Mouse (Mus musculus) limb, embryonic 12.5 days (tissue): Measurements from ENCODE around the gene Zfp276. TPM values are rescaled to one million over a fixed set of nuclear protein-coding genes. Genes with fewer than 3 reads are reported as not detected.

ENCODE experiments used
- ATAC-seq: fragments of 200-750 bp; cut with Nextera tagmentation; 2 replicates; pipeline ENCODE4 v1.8.0; 2017; ENCODE audit warnings: low read depth, moderate TSS enrichment; ENCODE audit not compliant: insufficient number of reproducible peaks, insufficient read depth, low FRiP score, low TSS enrichment
- H3K27ac ChIP-seq: fragments of 300-500 bp; sonication (generic); 2 replicates; pipeline ENCODE4 v1.5.1; 2016; ENCODE audit warnings: mild to moderate bottlenecking, moderate library complexity
- H3K27me3 ChIP-seq: fragments of 300-500 bp; sonication (generic); 2 replicates; pipeline ENCODE4 v1.6.1; 2016; ENCODE audit warnings: mild to moderate bottlenecking, moderate library complexity
- H3K36me3 ChIP-seq: fragments of 300-500 bp; sonication (generic); 2 replicates; pipeline ENCODE4 v1.6.1; 2016; ENCODE audit warnings: mild to moderate bottlenecking, moderate library complexity
- H3K4me1 ChIP-seq: fragments of 300-500 bp; sonication (generic); replicated peaks from 2 replicates; pipeline ENCODE4 v1.6.1; 2016
- H3K4me2 ChIP-seq: fragments of 300-500 bp; sonication (generic); 2 replicates; pipeline ENCODE4 v1.6.1; 2016; ENCODE audit warnings: mild to moderate bottlenecking, moderate library complexity
- H3K4me3 ChIP-seq: fragments of 300-500 bp; sonication (generic); replicated peaks from 2 replicates; pipeline ENCODE4 v1.5.1; 2016; ENCODE audit warnings: mild to moderate bottlenecking
- H3K9ac ChIP-seq: fragments of 300-500 bp; sonication (generic); replicated peaks from 2 replicates; pipeline ENCODE4 v1.6.1; 2016; ENCODE audit warnings: mild to moderate bottlenecking, moderate library complexity
- H3K9me3 ChIP-seq: fragments of 300-500 bp; sonication (generic); 2 replicates; pipeline ENCODE4 v1.6.1; 2016; ENCODE audit warnings: mild to moderate bottlenecking, moderate library complexity
- WGBS: fragments of 180-500 bp; shearing (Covaris S2); methylation state at CpG from one replicate; pipeline ENCODE4 v1.1.7; 2016; 5-methylcytosine and 5-hydroxymethylcytosine counted together
- polyA plus RNA-seq: library from polyadenylated mRNA; unstranded; fragments of >200 nt; fragmentation: Nextera tagmentation; extraction: Ambion mirVana; gene quantifications from 2 replicates; pipeline ENCODE4 v1.2.1, GENCODE M21; 2016

Zfp276 gene
- polyA plus RNA-seq, 1 experiment from 2014 or later: 30.1 TPM

- no peak overlapping the region for H3K9ac ChIP-seq
- H3K36me3 ChIP-seq: peaks cover 24% of the 10 kb centered on the region
- H3K4me3 ChIP-seq: no peak overlapping the region
- WGBS: 30% methylated on average over 7 of the region's 7 CpGs
- peaks cover 49% of the 10 kb centered on the region for H3K27me3 ChIP-seq
- peaks cover 7% of the 10 kb centered on the region for H3K4me1 ChIP-seq
- H3K27ac ChIP-seq: no peak overlapping the region
- no peaks in the 10 kb centered on the region for H3K9me3 ChIP-seq
- no peak for ATAC-seq
- no peak overlapping the region for H3K4me2 ChIP-seq
Measured at GRCm38 (mm10) chr8:123232553-123232952, 21.4 kb upstream of the Zfp276 start.

- H3K36me3 ChIP-seq: peaks cover 17% of the 10 kb centered on the region
- 53% methylated on average over 13 of the region's 13 CpGs for WGBS
- no peak overlapping the region for H3K4me3 ChIP-seq
- no peak overlapping the region for H3K4me2 ChIP-seq
- H3K9ac ChIP-seq: no peak overlapping the region
- H3K27ac ChIP-seq: no peak overlapping the region
- H3K27me3 ChIP-seq: peaks cover 49% of the 10 kb centered on the region
- H3K4me1 ChIP-seq: peaks cover 7% of the 10 kb centered on the region
- H3K9me3 ChIP-seq: no peaks in the 10 kb centered on the region
- ATAC-seq: no peak
Measured at GRCm38 (mm10) chr8:123233300-123233699, 20.7 kb upstream of the Zfp276 start.

- Histone ChIP-seq H3K27ac (no peak overlapping the region), H3K4me3 (no peak overlapping the region), H3K9ac (no peak overlapping the region), H3K4me2 (no peak overlapping the region), H3K4me1 (peaks cover 7% of the 10 kb centered on the region), H3K36me3 (peaks cover 12% of the 10 kb centered on the region), H3K9me3 (no peaks in the 10 kb centered on the region), H3K27me3 (peaks cover 49% of the 10 kb centered on the region)
- WGBS: 69% methylated on average over 11 of the region's 11 CpGs
- no peak for ATAC-seq
Measured at GRCm38 (mm10) chr8:123233760-123234159, 20.2 kb upstream of the Zfp276 start.

- no peak for ATAC-seq
- Histone ChIP-seq H3K27ac (no peak overlapping the region), H3K4me2 (peak overlapping the region; percentile 74), H3K27me3 (peaks cover 49% of the 10 kb centered on the region), H3K9ac (peak overlapping the region; percentile 47), H3K36me3 (peaks cover 2% of the 10 kb centered on the region; the same call in 1 of the 2 replicates), H3K4me1 (peaks cover 7% of the 10 kb centered on the region), H3K4me3 (peak overlapping the region; percentile 42), H3K9me3 (no peaks in the 10 kb centered on the region)
- WGBS: 37% methylated on average over 13 of the region's 13 CpGs
Measured at GRCm38 (mm10) chr8:123234918-123235519, 19.0 kb upstream of the Zfp276 start.

- H3K4me1 ChIP-seq: peaks cover 7% of the 10 kb centered on the region
- no peaks in the 10 kb centered on the region for H3K36me3 ChIP-seq
- H3K4me2 ChIP-seq: peak within 1 kb of the TSS; percentile 74
- H3K9ac ChIP-seq: peak within 1 kb of the TSS; percentile 47
- peaks cover 49% of the 10 kb centered on the region for H3K27me3 ChIP-seq
- 2% methylated on average over 57 of the region's 57 CpGs for WGBS
- H3K4me3 ChIP-seq: peak within 1 kb of the TSS; percentile 42
- no peaks in the 10 kb centered on the region for H3K9me3 ChIP-seq
- no peak within 1 kb of the TSS for H3K27ac ChIP-seq
- peak; percentile 85 for ATAC-seq
Measured at GRCm38 (mm10) chr8:123235520-123236497, 18.2 kb upstream of the Zfp276 start, which contains the start of gene Spata2l. Spata2l (minus strand) TSS chr8:123236233.

GRCm38 (mm10) chr8:123239398-123239797, 14.6 kb upstream of the Zfp276 start:
- no peak for ATAC-seq
- peaks cover 7% of the 10 kb centered on the region for H3K4me1 ChIP-seq
- H3K36me3 ChIP-seq: peaks cover 33% of the 10 kb centered on the region
- no peak overlapping the region for H3K4me2 ChIP-seq
- no peaks in the 10 kb centered on the region for H3K9me3 ChIP-seq
- WGBS: 84% methylated on average over 10 of the region's 10 CpGs
- H3K27ac ChIP-seq: no peak overlapping the region
- H3K9ac ChIP-seq: no peak overlapping the region
- H3K4me3 ChIP-seq: no peak overlapping the region
- peaks cover 24% of the 10 kb centered on the region for H3K27me3 ChIP-seq

GRCm38 (mm10) chr8:123242107-123242923, 11.7 kb upstream of the Zfp276 start:
- H3K4me2 ChIP-seq: no peak overlapping the region
- 87% methylated on average over 7 of the region's 7 CpGs for whole genome bisulfite sequencing
- H3K9me3 ChIP-seq: no peaks in the 10 kb centered on the region
- H3K9ac ChIP-seq: no peak overlapping the region
- no peak for ATAC-seq
- H3K4me3 ChIP-seq: no peak overlapping the region
- H3K4me1 ChIP-seq: no peaks in the 10 kb centered on the region
- no peaks in the 10 kb centered on the region for H3K27me3 ChIP-seq
- peaks cover 62% of the 10 kb centered on the region for H3K36me3 ChIP-seq
- no peak overlapping the region for H3K27ac ChIP-seq

- ATAC-seq: no peak
- H3K4me3 ChIP-seq: no peak overlapping the region
- no peaks in the 10 kb centered on the region for H3K27me3 ChIP-seq
- H3K27ac ChIP-seq: no peak overlapping the region
- H3K4me1 ChIP-seq: no peaks in the 10 kb centered on the region
- no peaks in the 10 kb centered on the region for H3K9me3 ChIP-seq
- H3K4me2 ChIP-seq: no peak overlapping the region
- H3K36me3 ChIP-seq: peaks cover 69% of the 10 kb centered on the region
- 65% methylated on average over 11 of the region's 11 CpGs for WGBS
- no peak overlapping the region for H3K9ac ChIP-seq
Measured at GRCm38 (mm10) chr8:123243053-123243452, 10.9 kb upstream of the Zfp276 start.

- no peak overlapping the region for H3K4me2 ChIP-seq
- peaks cover 83% of the 10 kb centered on the region for H3K36me3 ChIP-seq
- WGBS: 86% methylated on average over 4 of the region's 4 CpGs
- H3K27ac ChIP-seq: no peak overlapping the region
- no peaks in the 10 kb centered on the region for H3K4me1 ChIP-seq
- no peak overlapping the region for H3K9ac ChIP-seq
- H3K9me3 ChIP-seq: no peaks in the 10 kb centered on the region
- ATAC-seq: no peak
- H3K4me3 ChIP-seq: no peak overlapping the region
- H3K27me3 ChIP-seq: no peaks in the 10 kb centered on the region
Measured at GRCm38 (mm10) chr8:123244382-123244781, 9.6 kb upstream of the Zfp276 start.

- Histone ChIP-seq H3K4me2 (no peak overlapping the region), H3K9me3 (no peaks in the 10 kb centered on the region), H3K27ac (no peak overlapping the region), H3K36me3 (peaks cover 94% of the 10 kb centered on the region), H3K4me1 (no peaks in the 10 kb centered on the region), H3K27me3 (no peaks in the 10 kb centered on the region), H3K4me3 (no peak overlapping the region), H3K9ac (no peak overlapping the region)
- WGBS: 91% methylated on average over 12 of the region's 12 CpGs
- no peak for ATAC-seq
Measured at GRCm38 (mm10) chr8:123245543-123245942, 8.5 kb upstream of the Zfp276 start.

- H3K4me2 ChIP-seq: no peak overlapping the region
- H3K27ac ChIP-seq: no peak overlapping the region
- H3K4me3 ChIP-seq: no peak overlapping the region
- no peaks in the 10 kb centered on the region for H3K27me3 ChIP-seq
- 96% methylated on average over 6 of the region's 6 CpGs for WGBS
- peaks cover 5% of the 10 kb centered on the region for H3K4me1 ChIP-seq
- no peak for ATAC-seq
- peaks cover 93% of the 10 kb centered on the region for H3K36me3 ChIP-seq
- H3K9ac ChIP-seq: no peak overlapping the region
- H3K9me3 ChIP-seq: no peaks in the 10 kb centered on the region
Measured at GRCm38 (mm10) chr8:123247748-123248147, 6.2 kb upstream of the Zfp276 start.
